Mouse (Mus musculus): ENCODE data around the gene Stk32b.

Gene Stk32b

GRCm38 (mm10) chr5:37506880-37507519 lies 210.0 kb downstream of the Stk32b start:
- no peak for DNase-seq (ENCODE audit: low spot score)

GRCm38 (mm10) chr5:37494984-37495476 lies 221.9 kb downstream of the Stk32b start:
- DNase-seq (ENCODE audit: low spot score), result no peak

- no peak for DNase-seq (ENCODE audit: low spot score)
Observed at GRCm38 (mm10) chr5:37472025-37472608, 244.9 kb downstream of the Stk32b start.

- DNase-seq (ENCODE audit: low spot score), result no peak
Observed at GRCm38 (mm10) chr5:37471584-37471983, 245.4 kb downstream of the Stk32b start.

DNA sequence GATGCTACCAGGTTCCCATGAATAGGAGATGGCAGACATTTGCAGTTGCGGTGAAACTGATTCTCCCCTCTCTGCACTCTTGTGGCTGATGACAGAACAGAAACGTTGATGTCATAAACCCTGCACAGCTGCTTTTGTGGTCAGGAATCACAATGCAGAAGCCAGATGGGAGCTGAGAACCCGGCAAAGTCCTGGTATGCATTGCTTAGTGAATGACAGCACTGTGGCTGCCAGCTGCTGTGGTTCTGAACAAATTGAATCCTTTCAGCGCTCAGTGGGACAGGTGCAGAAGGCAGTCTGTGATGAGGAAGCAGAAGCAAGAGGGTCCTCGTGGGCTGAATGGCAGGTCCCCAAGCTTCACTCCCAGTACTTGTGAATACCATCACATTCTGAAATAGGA lies 247.9 kb downstream of the Stk32b start:
- no peak for DNase-seq (ENCODE audit: low spot score)

DNA sequence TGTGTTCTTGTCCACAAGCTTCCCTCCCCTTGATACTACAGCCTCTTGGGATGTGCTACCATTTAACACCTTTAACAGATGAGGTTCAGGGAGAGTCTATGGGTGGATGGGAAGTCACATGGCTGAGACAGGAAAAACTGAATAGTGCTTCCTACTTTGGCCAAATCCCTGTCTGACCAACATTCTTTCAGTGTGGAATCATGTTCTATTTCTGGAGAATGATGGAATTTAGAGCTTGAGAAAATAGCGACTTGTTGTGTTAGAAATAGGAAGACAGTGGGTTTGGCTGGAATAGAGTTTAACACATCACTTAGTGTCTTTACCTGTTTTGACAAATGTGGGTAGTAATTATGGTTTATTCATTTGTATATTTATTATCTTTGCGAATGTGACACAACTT lies 249.3 kb downstream of the Stk32b start:
- DNase-seq (ENCODE audit: low spot score), result no peak

DNA sequence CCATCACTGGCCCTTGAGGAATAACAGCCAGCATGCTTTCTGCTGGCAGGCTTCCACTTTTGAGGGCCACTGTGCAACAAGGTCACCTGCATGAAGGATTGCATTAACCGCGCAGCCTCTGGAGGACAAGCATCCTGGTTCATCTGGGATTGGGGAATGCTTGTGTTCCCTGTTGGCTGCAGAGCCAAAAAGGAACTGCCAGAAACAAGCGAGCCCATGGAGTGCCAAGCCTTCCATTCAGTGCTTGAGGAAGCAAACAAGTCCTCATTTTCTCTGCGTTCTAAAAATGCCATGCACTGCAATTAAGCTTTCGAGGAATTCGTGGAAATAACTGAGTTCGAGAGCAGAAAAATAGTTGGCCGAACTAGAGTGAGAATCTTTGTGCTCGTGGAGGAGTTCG lies 251.5 kb downstream of the Stk32b start:
- no peak for DNase-seq (ENCODE audit: low spot score)

GRCm38 (mm10) chr5:37458236-37458635 lies 258.7 kb downstream of the Stk32b start:
- no peak for DNase-seq (ENCODE audit: low spot score)

DNA sequence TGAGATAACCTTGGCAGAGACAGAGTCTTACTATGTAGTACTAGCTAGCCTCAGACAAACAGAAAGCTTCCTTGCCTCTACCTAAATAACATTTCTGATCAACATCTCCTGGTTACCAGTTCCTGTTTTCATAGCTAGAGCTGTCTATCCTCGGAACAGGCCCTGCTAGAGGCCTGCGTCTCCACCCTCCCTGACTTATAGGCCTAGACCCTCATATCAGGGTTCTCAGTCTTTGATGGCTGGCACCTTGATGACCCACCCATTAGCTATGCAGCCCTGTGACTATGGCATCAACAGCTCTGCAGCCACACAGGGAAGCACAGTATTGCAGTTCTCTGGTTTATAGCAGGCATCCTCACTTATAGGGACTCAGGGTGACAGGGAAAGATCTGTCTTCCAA lies 259.1 kb downstream of the Stk32b start:
- DNase-seq (ENCODE audit: low spot score), result no peak

DNA sequence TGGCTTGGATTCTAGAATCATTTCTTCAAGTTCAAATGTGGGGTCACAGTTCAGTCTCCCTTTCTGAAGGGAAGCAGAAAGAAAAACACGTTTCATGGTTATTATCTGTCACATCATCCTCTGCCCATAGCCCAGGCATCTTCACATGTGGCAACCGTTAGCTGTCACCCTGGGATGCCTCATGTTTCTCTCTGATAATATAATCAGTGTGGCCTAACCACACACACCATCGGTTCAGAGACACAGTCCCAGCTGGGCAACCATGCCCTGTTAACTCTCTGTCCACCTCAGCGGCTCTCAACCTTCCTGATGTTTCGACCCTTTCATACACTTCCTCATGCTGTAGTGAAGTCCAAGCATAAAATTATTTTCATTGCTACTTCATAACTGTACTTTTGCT lies 259.8 kb downstream of the Stk32b start:
- no peak for DNase-seq (ENCODE audit: low spot score)

- no peak for DNase-seq (ENCODE audit: low spot score)
Observed at GRCm38 (mm10) chr5:37456590-37456989, 260.4 kb downstream of the Stk32b start.

DNA sequence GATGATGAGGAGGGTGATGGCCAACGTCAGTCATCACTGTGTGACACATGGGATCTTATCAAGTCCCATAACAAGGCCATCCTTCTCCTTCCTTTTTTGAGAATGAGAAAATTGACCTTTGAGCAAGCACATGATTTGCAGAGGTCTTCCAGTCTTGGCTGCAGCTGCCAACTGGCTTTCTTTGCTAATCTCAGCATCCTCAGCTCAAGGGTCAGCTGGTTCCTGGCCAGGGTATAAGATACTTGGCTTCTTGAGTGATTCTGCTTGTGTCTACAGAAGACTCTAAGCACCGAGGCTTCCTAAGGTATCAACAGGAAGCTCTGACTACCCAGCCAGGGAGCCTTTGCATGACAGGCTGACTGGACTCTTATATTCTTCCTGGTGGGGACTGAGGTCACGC lies 269.4 kb downstream of the Stk32b start:
- DNase-seq (ENCODE audit: low spot score), result no peak

DNA sequence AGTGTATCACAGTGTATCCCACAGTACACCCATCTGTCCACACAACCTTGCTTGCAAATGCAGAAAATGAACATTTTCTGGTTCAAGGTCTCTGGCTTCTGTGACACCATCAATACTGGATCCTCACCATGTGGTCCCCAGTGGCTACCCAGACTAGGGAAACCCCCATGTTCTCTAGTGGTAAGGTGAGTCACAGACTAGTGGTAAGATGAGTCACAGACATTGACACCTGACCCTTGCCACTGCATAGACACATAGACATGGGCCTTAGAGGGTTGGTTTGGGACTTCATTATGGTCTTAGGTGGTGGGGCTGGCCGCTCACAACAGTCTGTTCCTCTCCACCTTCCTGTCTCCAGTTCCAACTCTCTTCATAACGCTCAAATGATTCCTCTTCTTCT lies 274.2 kb downstream of the Stk32b start:
- no peak for DNase-seq (ENCODE audit: low spot score)

- DNase-seq (ENCODE audit: low spot score), result no peak
Observed at GRCm38 (mm10) chr5:37435417-37435816, 281.6 kb downstream of the Stk32b start.

DNA sequence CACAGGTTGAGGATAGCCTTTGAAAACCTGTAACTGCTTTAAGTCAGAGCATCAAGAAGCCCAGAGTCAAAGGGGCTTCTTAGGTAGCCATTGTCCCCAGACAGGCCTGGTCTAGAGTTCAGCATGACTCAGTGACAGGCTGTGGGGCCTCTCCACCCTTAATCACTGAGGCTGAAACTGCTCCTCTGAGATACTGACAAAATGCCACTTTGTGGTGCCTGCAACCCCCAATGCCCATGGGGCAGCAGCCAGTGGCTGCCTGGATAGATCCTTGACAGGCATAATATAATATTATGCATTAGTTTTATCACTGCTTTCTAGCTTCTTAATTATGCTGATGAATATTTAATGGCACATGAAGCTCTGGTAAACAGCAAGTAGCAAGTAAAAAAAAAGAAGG lies 289.8 kb downstream of the Stk32b start:
- DNase-seq (ENCODE audit: low spot score), result no peak

- DNase-seq (ENCODE audit: low spot score), result no peak
Observed at GRCm38 (mm10) chr5:37419028-37419427, 297.9 kb downstream of the Stk32b start.
